In the genomic region with DNA sequence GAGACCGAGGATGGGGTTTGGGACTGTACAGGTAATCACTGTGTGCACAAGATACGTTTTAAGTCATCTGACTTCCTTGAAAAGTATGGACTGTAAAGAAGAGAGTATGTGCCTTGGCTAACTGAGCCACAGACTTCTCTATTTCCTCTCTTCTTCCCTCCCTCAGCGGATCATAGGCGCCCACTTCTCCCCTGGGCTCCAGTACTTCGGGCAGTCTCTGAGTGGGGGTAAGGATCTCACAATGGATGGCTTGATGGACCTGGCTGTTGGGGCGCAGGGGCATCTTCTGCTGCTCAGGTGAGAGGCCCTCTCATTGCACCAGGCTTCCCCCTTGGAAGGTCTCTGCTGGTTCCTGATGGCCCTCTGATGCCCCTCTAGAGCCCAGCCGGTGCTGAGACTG, we compare ENCODE assay signal across 22 mouse cellular contexts. TPM values are rescaled to one million over a fixed set of nuclear protein-coding genes. Genes with fewer than 3 reads are reported as not detected.
"Had no signal": no experiment of that assay in that cellular context is flagged by ENCODE, and none has a peak within 500 bp of the region (broad histone marks: within the 10 kb centered on the region; RNA-seq: fewer than 3 reads in every experiment).

No protein-coding gene starts in this region.

- H3K4me3 ChIP-seq: liver, embryonic 13.5 days; liver, embryonic 15.5 days; megakaryocyte, embryonic 14.5 days; midbrain, embryonic 13.5 days; midbrain, embryonic 15.5 days; neural tube, embryonic 12.5 days; stomach, embryonic 15.5 days had no signal

- H3K4me1 ChIP-seq: liver, embryonic 13.5 days; liver, embryonic 15.5 days; megakaryocyte, embryonic 14.5 days; midbrain, embryonic 13.5 days; midbrain, embryonic 15.5 days; neural tube, embryonic 12.5 days; stomach, embryonic 15.5 days had no signal

- DNase-seq: liver, embryonic 13.5 days; liver, postnatal 0 days; lung, embryonic 14.5 days; lung, postnatal 14 days; lung, postnatal 36 days; right cerebral cortex, postnatal 14 days; thymus, adult 2 months; thymus, postnatal 25 days; thymus, postnatal 4 days had no signal

RNA-seq across cellular contexts. Expression of gene Itgax, which starts 21.9 kb away (rescaled TPM):
- total RNA-seq: midbrain, postnatal 0 days had no signal
- polyA plus RNA-seq: midbrain, postnatal 0 days; neural tube, embryonic 12.5 days had no signal

RNA-seq across cellular contexts. Expression of gene Gm49368, which starts 45.0 kb away (rescaled TPM):
- total RNA-seq: megakaryocyte progenitor cell, adult 5-6 weeks; midbrain, postnatal 0 days had no signal
- polyA plus RNA-seq: liver, embryonic 13.5 days; lung, embryonic 14.5 days; lung, embryonic 16.5 days; midbrain, embryonic 11.5 days; midbrain, embryonic 13.5 days; midbrain, embryonic 15.5 days; midbrain, postnatal 0 days; neural tube, embryonic 12.5 days; neural tube, embryonic 14.5 days; stomach, embryonic 15.5 days; stomach, postnatal 0 days; testis, adult 2 months had no signal

RNA-seq across cellular contexts. Expression of gene Itgad, which starts 46.7 kb away (rescaled TPM):
- total RNA-seq: midbrain, postnatal 0 days had no signal
- polyA plus RNA-seq: liver, embryonic 13.5 days; lung, embryonic 14.5 days; midbrain, embryonic 11.5 days; midbrain, embryonic 13.5 days; midbrain, embryonic 15.5 days; midbrain, postnatal 0 days; neural tube, embryonic 12.5 days; neural tube, embryonic 14.5 days; stomach, embryonic 15.5 days; stomach, postnatal 0 days had no signal
